Mouse (Mus musculus) R1 (cell line): ENCODE measurements around the gene Ccdc54.

Source experiments
- DNase-seq: peaks from one replicate; pipeline ENCODE4 v3.0.0-alpha.2; 2018; ENCODE audit warnings: low read depth, low spot score

The Ccdc54 gene

GRCm38 (mm10) chr16:50542554-50543333, 48.2 kb downstream of the Ccdc54 start:
- peak; percentile 44 for DNase-seq
